Mouse (Mus musculus) embryonic facial prominence, embryonic 11.5 days (tissue): Measurements from ENCODE around the gene Megf6. TPM values are rescaled to one million over a fixed set of nuclear protein-coding genes. Genes with fewer than 3 reads are reported as not detected.

Experiments used
- polyA plus RNA-seq: library from polyadenylated mRNA; unstranded; fragments of >200 nt; fragmentation: Nextera tagmentation; extraction: Ambion mirVana; gene quantifications from 2 replicates; pipeline ENCODE4 v1.2.1, GENCODE M21; 2014

Gene Megf6
- polyA plus RNA-seq, 1 experiment from 2014 or later = 17.6 TPM

Other genes with a start within 250 kb of the Megf6 start
- gene A430005L14Rik, start 213.5 kb upstream of the Megf6 start, polyA plus RNA-seq = 107 TPM in 2 replicates
- 10.4 and 12.8 TPM in 2 replicates for gene Dffb, start 195.6 kb upstream of the Megf6 start, polyA plus RNA-seq
- gene Cep104, start 195.5 kb upstream of the Megf6 start, polyA plus RNA-seq = 13.6 and 16.0 TPM in 2 replicates
- gene Lrrc47, start 159.0 kb upstream of the Megf6 start, polyA plus RNA-seq = 11.9 TPM in 2 replicates
- gene Smim1, start 144.5 kb upstream of the Megf6 start, polyA plus RNA-seq = 9.4 and 9.7 TPM in 2 replicates
- not detected in 2 replicates for gene Ccdc27, start 128.1 kb upstream of the Megf6 start, polyA plus RNA-seq
- 0.84 and 1.1 TPM in 2 replicates for gene Trp73, start 30.5 kb upstream of the Megf6 start, polyA plus RNA-seq
- 47.4 and 50.0 TPM in 2 replicates for gene Wrap73, start 28.4 kb upstream of the Megf6 start, polyA plus RNA-seq
- 117 and 134 TPM in 2 replicates for gene Tprgl, start 10.1 kb upstream of the Megf6 start, polyA plus RNA-seq
- gene Arhgef16, start 130.9 kb downstream of the Megf6 start, polyA plus RNA-seq = 4.8 and 5.6 TPM in 2 replicates
- gene B230104I21Rik, start 165.4 kb downstream of the Megf6 start, polyA plus RNA-seq = not detected in 2 replicates